Comparison of ENCODE assay signal across 9 mouse cellular contexts in the genomic region with DNA sequence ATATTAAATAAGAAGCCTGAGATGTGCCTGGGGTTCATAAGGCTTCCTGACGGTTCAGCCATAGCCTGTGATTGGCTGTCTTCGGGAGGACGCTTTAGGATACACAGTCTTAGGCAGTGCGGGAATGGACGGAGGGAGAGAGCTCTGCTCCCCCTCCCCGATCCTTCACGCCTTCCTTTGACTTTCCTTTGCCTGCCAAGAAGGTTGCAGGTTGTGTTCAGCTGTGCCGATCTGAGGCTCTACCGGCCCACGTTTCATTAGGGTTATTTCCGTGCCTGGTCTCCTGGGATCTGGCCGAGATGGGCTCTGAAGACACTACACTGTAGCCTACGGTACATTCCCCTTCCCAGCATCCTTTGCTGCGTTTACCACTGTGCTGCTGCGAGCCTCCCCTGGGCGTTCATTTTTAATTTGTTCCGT. TPM values are rescaled to one million over a fixed set of nuclear protein-coding genes. Genes with fewer than 3 reads are reported as not detected.
A peak's percentile ranks its signal among the peaks of the same experiment; 100 is the strongest.
DNase-seq lines count a peak whose midpoint lies in the region; ATAC-seq and TF ChIP-seq lines count a peak whose summit lies in the region.
"Had no signal": no experiment of that assay in that cellular context is flagged by ENCODE, and none has a peak within 500 bp of the region (broad histone marks: within the 10 kb centered on the region; RNA-seq: fewer than 3 reads in every experiment).

No protein-coding gene starts in this region.

- H3K4me3 ChIP-seq in lung, postnatal 0 days (ENCODE audit: low read depth, low read length): no peak overlapping the region
- H3K4me3 ChIP-seq in forebrain, embryonic 15.5 days: no peak overlapping the region

- no peaks in the 10 kb centered on the region for H3K9me3 ChIP-seq in lung, postnatal 0 days (ENCODE audit: low read length)
- H3K9me3 ChIP-seq in forebrain, embryonic 15.5 days: no peaks in the 10 kb centered on the region

- H3K27me3 ChIP-seq in lung, postnatal 0 days (replicated peaks; ENCODE audit: insufficient read depth, low read length): no peaks in the 10 kb centered on the region
- no peaks in the 10 kb centered on the region for H3K27me3 ChIP-seq in forebrain, embryonic 15.5 days
- H3K27me3 ChIP-seq: Patski had no signal

- H3K4me1 ChIP-seq in lung, postnatal 0 days (ENCODE audit: insufficient read depth, low read depth, low read length): no peaks in the 10 kb centered on the region
- no peaks in the 10 kb centered on the region for H3K4me1 ChIP-seq in forebrain, embryonic 15.5 days

- no peak overlapping the region for H3K9ac ChIP-seq in lung, postnatal 0 days (replicated peaks; ENCODE audit: low read depth)
- no peak overlapping the region for H3K9ac ChIP-seq in forebrain, embryonic 15.5 days (replicated peaks)

- peak overlapping the region; percentile 26; the same call in 1 of the 2 replicates for H3K27ac ChIP-seq in lung, postnatal 0 days (ENCODE audit: low read length)
- no peak overlapping the region for H3K27ac ChIP-seq in forebrain, embryonic 15.5 days (replicated peaks)

- TF ChIP-seq EP300 in lung, postnatal 0 days (IDR thresholded peaks at IDR 0.05): no peak

- peak; percentile 56 for DNase-seq in gastrocnemius, postnatal 25 days
- DNase-seq in gastrocnemius, postnatal 4 days (ENCODE audit: low spot score in 2 of 2): no peak
- DNase-seq in heart, adult 9 months (ENCODE audit: low spot score in 2 of 2): peak; percentile 81 to 87
- DNase-seq in lung, postnatal 0 days (ENCODE audit: low spot score): no peak
- DNase-seq in urinary bladder, postnatal 36 days (ENCODE audit: low spot score in 2 of 2): no peak
- no peak for DNase-seq in T-cell, adult 2 months (ENCODE audit: low spot score)

- 76% methylated on average over 17 of the region's 17 CpGs for WGBS in lung, postnatal 0 days
- 86% methylated on average over 17 of the region's 17 CpGs for WGBS in forebrain, embryonic 15.5 days

- peak; percentile 82 for ATAC-seq in CD4-positive, CD25-positive, alpha-beta regulatory T cell, adult 4 months
- ATAC-seq in lung, postnatal 0 days: peak; percentile 25; the same call in 1 of the 2 replicates
- no peak for ATAC-seq in forebrain, embryonic 15.5 days (replicated peaks)
- ATAC-seq: Patski had no signal

- H3K4me2 ChIP-seq in lung, postnatal 0 days (replicated peaks; ENCODE audit: low read depth, low read length): no peak overlapping the region
- no peak overlapping the region for H3K4me2 ChIP-seq in forebrain, embryonic 15.5 days (replicated peaks)

- no peak for TF ChIP-seq CTCF in lung, postnatal 0 days (IDR thresholded peaks at IDR 0.05)

- no peaks in the 10 kb centered on the region for H3K36me3 ChIP-seq in lung, postnatal 0 days (ENCODE audit: insufficient read depth, low read length)
- H3K36me3 ChIP-seq in forebrain, embryonic 15.5 days: no peaks in the 10 kb centered on the region

RNA-seq across cellular contexts. Expression of a gene that starts 30.4 kb away (rescaled TPM):
- total RNA-seq in gastrocnemius, postnatal 25 days (2021): 10 to 100 TPM; 43.5 to 45.3 TPM
- total RNA-seq in gastrocnemius, postnatal 4 days (2021): 10 to 100 TPM; 44.0 to 44.9 TPM
- polyA plus RNA-seq in CD4-positive, CD25-positive, alpha-beta regulatory T cell, adult 4 months (2017; shearing (Covaris generic)): 10 to 100 TPM in 1 of 2 experiments, 1 to 10 TPM in 1; 7.5 to 12.4 TPM
- 15.5 and 16.7 TPM in 2 replicates for polyA plus RNA-seq in lung, postnatal 0 days (2015; fragmentation: Nextera tagmentation; extraction: Ambion mirVana)
- 24.5 and 25.8 TPM in 2 replicates for polyA plus RNA-seq in forebrain, embryonic 15.5 days (2015; fragmentation: Nextera tagmentation; extraction: Ambion mirVana)

RNA-seq across cellular contexts. Expression of a gene that starts 47.5 kb away (rescaled TPM):
- 10 to 100 TPM; 24.2 to 27.0 TPM for total RNA-seq in gastrocnemius, postnatal 25 days (2021)
- 10 to 100 TPM; 50.6 to 56.3 TPM for total RNA-seq in gastrocnemius, postnatal 4 days (2021)
- polyA plus RNA-seq in CD4-positive, CD25-positive, alpha-beta regulatory T cell, adult 4 months (2017; shearing (Covaris generic)): 10 to 100 TPM; 13.8 to 13.9 TPM
- 6.8 and 8.4 TPM in 2 replicates for polyA plus RNA-seq in lung, postnatal 0 days (2015; fragmentation: Nextera tagmentation; extraction: Ambion mirVana)
- 13.0 and 13.5 TPM in 2 replicates for polyA plus RNA-seq in forebrain, embryonic 15.5 days (2015; fragmentation: Nextera tagmentation; extraction: Ambion mirVana)

RNA-seq across cellular contexts. Expression of a gene that starts 47.8 kb away (rescaled TPM):
- total RNA-seq in gastrocnemius, postnatal 25 days (2021): 1 to 10 TPM; 3.2 to 3.3 TPM
- 1 to 10 TPM; 5.9 to 6.5 TPM for total RNA-seq in gastrocnemius, postnatal 4 days (2021)
- 1 to 10 TPM; 1.3 to 2.4 TPM for polyA plus RNA-seq in CD4-positive, CD25-positive, alpha-beta regulatory T cell, adult 4 months (2017; shearing (Covaris generic))
- polyA plus RNA-seq in lung, postnatal 0 days (2015; fragmentation: Nextera tagmentation; extraction: Ambion mirVana): 6.2 and 6.7 TPM in 2 replicates
- polyA plus RNA-seq in forebrain, embryonic 15.5 days (2015; fragmentation: Nextera tagmentation; extraction: Ambion mirVana): 8.5 and 8.7 TPM in 2 replicates

Comparison
In these comparisons a context has a peak if more than half of its experiments do, and no peak if none do; other contexts are left out.
1. DNase-seq: peak in gastrocnemius, postnatal 25 days (single experiment) and heart, adult 9 months (2 of 2); none in gastrocnemius, postnatal 4 days (0 of 2), lung, postnatal 0 days (single experiment), urinary bladder, postnatal 36 days (0 of 2) and T-cell, adult 2 months (single experiment).